Mouse (Mus musculus) small intestine, adult 2 months (tissue): Measurements from ENCODE around the gene Apc2.

Experiments
- CTCF ChIP-seq: fragments of 200-500 bp; IDR thresholded peaks from 2 replicates; pipeline ENCODE4 v1.5.1; 2012; ENCODE audit warnings: low read depth, mild to moderate bottlenecking, control low read depth, inconsistent platforms, low read length, moderate library complexity, mixed read lengths; ENCODE audit not compliant: insufficient replicate concordance, insufficient read length; ENCODE audit errors: extremely low read depth
- POLR2A ChIP-seq: fragments of 200-500 bp; IDR thresholded peaks from 2 replicates; pipeline ENCODE4 v1.6.1; 2012; ENCODE audit warnings: low read depth, mild to moderate bottlenecking, control low read depth, inconsistent platforms, low read length, moderate library complexity

GRCm38 (mm10) chr10:80254331-80255297 lies 41.2 kb upstream of the Apc2 start:
- TF ChIP-seq CTCF, result no peak
- no peak for TF ChIP-seq POLR2A
